Mouse (Mus musculus) G1E-ER4 (cell line): ENCODE measurements around the gene Ptges2. TPM values are rescaled to one million over a fixed set of nuclear protein-coding genes. Genes with fewer than 3 reads are reported as not detected.

Experiments
- GATA1 ChIP-seq: IDR thresholded peaks from one replicate; pipeline ENCODE4 v1.8.0; 2012; ENCODE audit warnings: low read length, inconsistent platforms
- polyA plus RNA-seq: library from polyadenylated mRNA; stranded (reverse); fragments of >175 nt; gene quantifications from 2 replicates; pipeline ENCODE4 v1.2.3, GENCODE M21; 2012

Gene Ptges2
- polyA plus RNA-seq, 1 experiment = 8.1 TPM

GRCm38 (mm10) chr2:32362817-32363340 is 32.8 kb upstream of the Ptges2 start:
- no peak for TF ChIP-seq GATA1

- peak; percentile 29 for TF ChIP-seq GATA1
Measured at GRCm38 (mm10) chr2:32363376-32364106, 32.2 kb upstream of the Ptges2 start.

- no peak for TF ChIP-seq GATA1
Measured at GRCm38 (mm10) chr2:32364121-32364520, 31.6 kb upstream of the Ptges2 start.

GRCm38 (mm10) chr2:32367315-32367714 is 28.4 kb upstream of the Ptges2 start:
- no peak for TF ChIP-seq GATA1

GRCm38 (mm10) chr2:32374191-32374590 is 21.5 kb upstream of the Ptges2 start:
- TF ChIP-seq GATA1 = no peak

- no peak for TF ChIP-seq GATA1
Measured at GRCm38 (mm10) chr2:32375317-32375940, 20.3 kb upstream of the Ptges2 start.

GRCm38 (mm10) chr2:32376963-32377362 is 18.7 kb upstream of the Ptges2 start:
- TF ChIP-seq GATA1 = no peak

- no peak for TF ChIP-seq GATA1
Measured at GRCm38 (mm10) chr2:32380001-32380500, 15.6 kb upstream of the Ptges2 start.

- TF ChIP-seq GATA1 = no peak
Measured at GRCm38 (mm10) chr2:32381141-32381774, 14.4 kb upstream of the Ptges2 start.

- no peak for TF ChIP-seq GATA1
Measured at GRCm38 (mm10) chr2:32381775-32382223, 13.9 kb upstream of the Ptges2 start, which contains the start of gene 1110008P14Rik. TSS of gene 1110008P14Rik (minus strand) at chr2:32381938.

- TF ChIP-seq GATA1 = no peak
Measured at GRCm38 (mm10) chr2:32382689-32383088, 13.0 kb upstream of the Ptges2 start.

- no peak for TF ChIP-seq GATA1
Measured at GRCm38 (mm10) chr2:32387706-32388490, 7.8 kb upstream of the Ptges2 start, which contains the start of gene Lcn2. TSS of gene Lcn2 (minus strand) at chr2:32388252.

- no peak for TF ChIP-seq GATA1
Measured at GRCm38 (mm10) chr2:32389157-32389556, 6.5 kb upstream of the Ptges2 start.

GRCm38 (mm10) chr2:32390871-32391270 is 4.8 kb upstream of the Ptges2 start:
- TF ChIP-seq GATA1 = no peak

- no peak for TF ChIP-seq GATA1
Measured at GRCm38 (mm10) chr2:32392063-32392462, 3.6 kb upstream of the Ptges2 start.
